Mouse (Mus musculus) hindbrain, embryonic 11.5 days (tissue): ENCODE results near the gene Brinp3. TPM values are rescaled to one million over a fixed set of nuclear protein-coding genes. Genes with fewer than 3 reads are reported as not detected.
A peak's percentile ranks its signal among the peaks of the same experiment; 100 is the strongest.
"Not testable (repeated sequence)": the region's sequence is repeated elsewhere in the genome, so short reads cannot be mapped to it uniquely, and the experiment has no call there.

Source experiments
- ATAC-seq: fragments of 200-750 bp; cut with Nextera tagmentation; 2 replicates; pipeline ENCODE4 v1.8.0; 2017; ENCODE audit warnings: mild to moderate bottlenecking, moderate TSS enrichment, moderate library complexity; ENCODE audit not compliant: low FRiP score
- DNase-seq: peaks from one replicate; pipeline ENCODE4 v3.0.0-alpha.2; 2015; ENCODE audit warnings: low spot score
- H3K27ac ChIP-seq: fragments of 300-500 bp; sonication (generic); 2 replicates; pipeline ENCODE4 v1.5.1; 2014; ENCODE audit warnings: mild to moderate bottlenecking, low read depth, low read length
- H3K27me3 ChIP-seq: fragments of 300-500 bp; sonication (generic); 2 replicates; pipeline ENCODE4 v1.6.1; 2014; ENCODE audit warnings: mild to moderate bottlenecking, low read length, moderate library complexity, mixed read lengths; ENCODE audit not compliant: control insufficient read depth, insufficient read depth
- H3K36me3 ChIP-seq: fragments of 300-500 bp; sonication (generic); 2 replicates; pipeline ENCODE4 v1.6.1; 2014; ENCODE audit warnings: mild to moderate bottlenecking, low read length, moderate library complexity, mixed read lengths; ENCODE audit not compliant: control insufficient read depth, insufficient read depth
- H3K4me1 ChIP-seq: fragments of 300-500 bp; sonication (generic); replicated peaks from 2 replicates; pipeline ENCODE4 v1.6.1; 2014; ENCODE audit warnings: low read length, mixed read lengths; ENCODE audit not compliant: control insufficient read depth, insufficient read depth
- H3K4me2 ChIP-seq: fragments of 300-500 bp; sonication (generic); replicated peaks from 2 replicates; pipeline ENCODE4 v1.6.1; 2014; ENCODE audit warnings: mild to moderate bottlenecking, low read depth, low read length
- H3K4me3 ChIP-seq: fragments of 300-500 bp; sonication (generic); 2 replicates; pipeline ENCODE4 v1.5.1; 2014; ENCODE audit warnings: low read depth, low read length
- H3K9ac ChIP-seq: fragments of 300-500 bp; sonication (generic); 2 replicates; pipeline ENCODE4 v1.6.1; 2014; ENCODE audit warnings: low read depth, low read length
- H3K9me3 ChIP-seq: fragments of 300-500 bp; sonication (generic); 2 replicates; pipeline ENCODE4 v1.6.1; 2016; ENCODE audit warnings: low read length; ENCODE audit not compliant: control insufficient read depth
- WGBS: fragments of 180-500 bp; shearing (Covaris S2); extraction: QIAGEN DNeasy Blood & Tissue Kit; methylation state at CpG from one replicate; pipeline ENCODE4 v1.1.7; 2014; 5-methylcytosine and 5-hydroxymethylcytosine counted together
- polyA plus RNA-seq: library from polyadenylated mRNA; unstranded; fragments of >200 nt; fragmentation: Nextera tagmentation; extraction: Ambion mirVana; gene quantifications from 2 replicates; pipeline ENCODE4 v1.2.1, GENCODE M21; 2014

The Brinp3 gene
- polyA plus RNA-seq, 1 experiment from 2014 or later = 0.97 TPM

DNA sequence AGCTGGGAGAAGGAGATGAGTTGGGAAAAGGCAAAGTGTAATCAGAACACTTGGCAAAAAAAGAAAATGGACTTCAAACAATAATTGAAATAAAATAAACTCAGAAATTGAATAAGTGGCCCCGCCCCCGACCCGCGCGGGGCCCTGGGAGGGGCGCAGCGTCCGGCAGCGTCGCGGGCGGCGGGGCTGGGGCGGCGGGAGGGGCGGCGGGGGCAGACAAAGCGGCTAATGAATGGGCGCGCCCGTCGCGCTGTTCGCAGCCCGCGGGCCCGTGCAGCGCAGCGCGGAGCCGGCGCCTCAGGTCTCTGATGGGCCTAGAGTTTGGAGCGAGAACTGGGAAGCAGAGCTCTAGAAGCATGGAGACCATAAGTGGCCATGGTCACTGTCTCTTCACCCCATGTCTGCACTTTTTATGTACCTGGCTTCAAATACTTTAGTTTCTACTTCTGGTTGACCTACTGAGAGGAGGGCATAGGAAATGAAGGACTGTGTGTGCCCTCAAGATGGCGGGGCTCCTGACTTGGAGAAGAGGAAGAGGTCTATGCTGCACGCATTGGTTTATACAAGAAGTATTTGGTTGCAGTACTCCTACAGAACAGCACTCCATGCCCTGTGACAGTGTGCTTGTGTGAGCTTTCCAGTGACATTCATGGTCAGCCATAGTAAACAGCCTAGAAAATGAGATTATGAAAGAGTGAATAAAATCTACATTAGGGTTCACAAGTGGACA lies 230.4 kb downstream of the Brinp3 start:
- peak; percentile 97 for ATAC-seq
- H3K9ac ChIP-seq, H3K27ac ChIP-seq, H3K9me3 ChIP-seq, H3K36me3 ChIP-seq, H3K4me1 ChIP-seq, H3K27me3 ChIP-seq: not testable (repeated sequence)
- H3K4me3 ChIP-seq = peak overlapping the region; percentile 25; the same call in 1 of the 2 replicates
- H3K4me2 ChIP-seq = peak overlapping the region; percentile 54
- peak; percentile 33 for DNase-seq
- WGBS = 7% methylated on average over 12 of the region's 35 CpGs

DNA sequence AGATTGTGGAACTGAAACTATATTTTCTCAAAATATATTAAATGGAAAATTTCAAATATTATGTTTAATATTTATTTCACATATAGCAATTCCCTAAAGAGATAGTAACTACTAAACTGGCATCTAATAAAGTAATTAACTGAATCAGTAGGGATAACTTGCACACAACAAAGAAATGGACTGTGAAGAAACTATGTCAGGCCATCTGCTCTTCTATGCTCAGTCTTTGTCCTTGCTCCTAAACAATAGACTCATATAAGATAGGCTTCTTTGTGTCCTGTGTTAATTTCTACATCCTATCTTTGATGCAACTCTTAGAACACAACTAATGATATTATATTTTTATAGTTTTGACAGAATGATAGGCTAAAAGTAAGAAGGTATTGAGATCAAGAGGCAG lies 256.5 kb downstream of the Brinp3 start:
- Histone ChIP-seq H3K9me3 (no peaks in the 10 kb centered on the region), H3K36me3 (no peaks in the 10 kb centered on the region), H3K4me2 (no peak overlapping the region), H3K27ac (no peak overlapping the region), H3K27me3 (no peaks in the 10 kb centered on the region), H3K9ac (no peak overlapping the region), H3K4me3 (no peak overlapping the region), H3K4me1 (no peaks in the 10 kb centered on the region)
- DNase-seq = no peak
- no peak for ATAC-seq

DNA sequence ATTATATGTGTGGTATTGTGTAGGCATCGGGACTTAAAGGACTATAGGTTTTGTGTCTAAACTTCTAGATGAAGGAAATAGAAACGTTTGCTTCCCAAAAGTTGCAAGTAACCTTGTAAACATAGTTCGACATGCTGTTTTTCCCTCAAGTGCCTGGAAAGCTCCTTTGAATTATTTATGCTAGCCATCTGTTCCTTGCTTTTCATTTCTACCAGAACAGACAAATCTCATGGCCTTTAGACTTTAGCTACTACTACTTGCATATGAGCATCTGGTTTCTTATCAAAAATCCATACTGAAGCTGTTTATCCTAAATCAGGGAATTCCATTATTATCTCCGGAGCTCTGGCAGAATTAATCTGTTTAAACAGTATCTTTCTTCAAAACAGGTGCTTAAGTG lies 288.7 kb downstream of the Brinp3 start:
- Histone ChIP-seq H3K9ac (no peak overlapping the region), H3K4me3 (no peak overlapping the region), H3K27ac (no peak overlapping the region), H3K36me3 (no peaks in the 10 kb centered on the region), H3K9me3 (no peaks in the 10 kb centered on the region), H3K27me3 (no peaks in the 10 kb centered on the region), H3K4me1 (no peaks in the 10 kb centered on the region), H3K4me2 (no peak overlapping the region)
- ATAC-seq (no peak), DNase-seq (no peak)
- 74% methylated on average over 4 of the region's 4 CpGs for WGBS

DNA sequence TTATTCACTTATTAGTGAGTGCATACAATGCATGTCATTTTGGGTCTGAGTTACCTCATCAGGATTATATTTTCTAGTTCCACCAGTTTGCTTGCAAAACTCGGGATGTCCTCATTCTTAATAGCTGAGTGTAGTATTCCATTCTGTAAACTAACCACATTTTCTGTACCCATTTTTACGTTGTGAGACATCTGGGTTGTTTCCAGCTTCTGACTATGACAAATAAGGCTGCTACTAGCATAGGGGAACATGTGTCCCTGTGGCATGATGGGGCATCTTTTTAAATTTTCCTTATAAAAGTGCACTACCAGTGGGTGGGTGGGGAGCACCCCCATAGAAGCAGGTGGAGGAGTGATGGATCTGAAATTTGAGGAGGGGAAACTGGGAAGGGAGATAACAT lies 292.7 kb downstream of the Brinp3 start:
- 76% methylated on average over 2 of the region's 2 CpGs for WGBS
- Histone ChIP-seq H3K4me1 (no peaks in the 10 kb centered on the region), H3K9ac (no peak overlapping the region), H3K9me3 (no peaks in the 10 kb centered on the region), H3K4me2 (no peak overlapping the region), H3K27me3 (no peaks in the 10 kb centered on the region), H3K27ac (no peak overlapping the region), H3K4me3 (no peak overlapping the region), H3K36me3 (no peaks in the 10 kb centered on the region)
- no peak for ATAC-seq
- DNase-seq = no peak

DNA sequence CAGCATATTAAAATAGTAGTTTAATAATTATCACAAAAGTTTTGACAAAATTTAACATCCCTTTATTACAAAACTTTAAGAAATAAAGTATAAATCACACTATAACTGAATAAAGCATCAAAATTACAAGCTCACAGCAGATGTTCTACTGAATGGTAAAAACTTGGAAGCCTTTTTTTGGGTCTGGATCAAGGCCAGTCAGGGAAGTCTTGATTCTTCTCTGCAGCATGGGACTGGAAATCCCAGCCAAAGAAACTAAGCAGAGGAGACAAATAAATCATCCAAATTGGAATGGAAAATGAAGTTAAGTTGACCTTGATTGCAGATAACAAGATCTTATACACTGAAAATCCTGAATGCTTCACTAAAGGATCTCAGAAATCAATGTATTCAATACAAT lies 298.3 kb downstream of the Brinp3 start:
- ATAC-seq (no peak), DNase-seq (no peak)
- Histone ChIP-seq H3K36me3 (no peaks in the 10 kb centered on the region), H3K9ac (no peak overlapping the region), H3K9me3 (no peaks in the 10 kb centered on the region), H3K27ac (no peak overlapping the region), H3K4me1 (no peaks in the 10 kb centered on the region), H3K27me3 (no peaks in the 10 kb centered on the region), H3K4me2 (no peak overlapping the region), H3K4me3 (no peak overlapping the region)

DNA sequence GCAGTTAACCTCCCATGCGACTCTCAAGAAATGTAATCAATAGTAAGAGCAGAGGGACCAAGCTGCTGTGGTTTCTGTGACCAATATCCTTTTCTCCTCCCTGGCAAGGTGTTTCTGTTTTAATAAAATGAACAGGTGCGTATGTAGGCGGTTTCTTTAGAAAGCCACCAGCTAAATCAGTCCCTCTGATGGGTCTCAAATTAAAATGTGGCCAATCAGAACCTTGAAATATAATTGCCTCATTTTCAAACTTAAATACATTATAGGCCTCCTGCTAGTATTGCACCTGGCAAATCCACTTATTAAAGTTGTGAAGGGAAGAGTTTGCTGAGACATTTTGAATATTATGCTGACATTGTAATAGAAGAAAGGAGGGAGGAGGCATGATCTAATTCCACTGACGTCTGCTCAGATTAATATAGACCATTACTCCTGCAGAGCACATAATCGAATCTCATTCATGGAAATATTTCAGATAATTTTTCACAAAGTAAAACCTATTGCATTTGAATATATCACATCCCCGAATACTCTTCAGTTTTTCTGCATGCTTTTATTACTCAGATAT lies 305.5 kb downstream of the Brinp3 start:
- WGBS = 90% methylated on average over 6 of the region's 6 CpGs
- Histone ChIP-seq H3K27me3 (no peaks in the 10 kb centered on the region), H3K9me3 (no peaks in the 10 kb centered on the region), H3K4me3 (no peak overlapping the region), H3K4me2 (no peak overlapping the region), H3K4me1 (no peaks in the 10 kb centered on the region), H3K9ac (no peak overlapping the region), H3K27ac (no peak overlapping the region), H3K36me3 (no peaks in the 10 kb centered on the region)
- no peak for DNase-seq
- ATAC-seq = no peak

DNA sequence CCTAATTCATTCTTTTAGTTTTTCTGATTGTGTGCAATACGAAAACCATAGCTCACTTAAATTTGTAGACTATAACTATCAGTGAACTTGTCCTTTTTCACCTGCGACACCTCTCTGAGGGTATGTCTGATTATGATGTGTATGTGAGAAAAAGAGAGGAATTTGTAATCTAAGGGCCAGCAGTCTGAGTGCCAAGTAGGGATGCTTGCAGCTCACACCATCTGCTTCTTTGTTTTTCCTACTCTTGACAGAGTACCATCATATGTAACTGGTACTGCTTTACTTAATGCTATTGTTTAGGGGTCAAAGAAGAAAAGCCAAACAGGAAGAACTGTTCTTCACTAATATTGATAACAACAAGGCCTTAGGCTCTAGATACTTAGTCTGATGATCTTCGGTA lies 307.3 kb downstream of the Brinp3 start:
- H3K27me3 ChIP-seq = no peaks in the 10 kb centered on the region
- H3K4me2 ChIP-seq = no peak overlapping the region
- no peak overlapping the region for H3K4me3 ChIP-seq
- 93% methylated on average over 3 of the region's 3 CpGs for WGBS
- H3K27ac ChIP-seq = no peak overlapping the region
- DNase-seq (no peak), ATAC-seq (no peak)
- H3K4me1 ChIP-seq = no peaks in the 10 kb centered on the region
- no peaks in the 10 kb centered on the region for H3K36me3 ChIP-seq
- H3K9ac ChIP-seq = no peak overlapping the region
- H3K9me3 ChIP-seq = no peaks in the 10 kb centered on the region

DNA sequence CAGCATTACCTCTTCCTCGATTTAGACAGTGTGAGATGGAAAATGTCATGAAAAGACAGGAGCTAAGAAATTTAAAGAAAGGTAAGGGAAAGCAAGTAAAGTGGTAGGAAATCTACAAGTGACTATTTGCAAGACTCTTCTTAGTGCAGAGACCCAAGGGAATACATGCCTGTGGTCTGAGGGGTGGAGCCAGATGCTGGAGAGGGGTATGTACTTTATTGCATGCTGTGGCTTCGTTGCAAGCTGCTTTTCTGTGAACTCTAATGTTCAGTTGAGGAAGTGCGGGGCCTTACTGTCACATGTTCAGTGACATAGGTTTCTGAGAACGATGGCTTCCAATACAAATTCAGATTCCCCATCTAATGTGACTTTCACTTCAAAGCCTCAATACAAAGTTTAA lies 313.2 kb downstream of the Brinp3 start:
- DNase-seq = no peak
- H3K4me2 ChIP-seq = no peak overlapping the region
- WGBS = 73% methylated on average over 4 of the region's 4 CpGs
- H3K36me3 ChIP-seq = no peaks in the 10 kb centered on the region
- H3K4me3 ChIP-seq = no peak overlapping the region
- H3K4me1 ChIP-seq = no peaks in the 10 kb centered on the region
- H3K27me3 ChIP-seq = no peaks in the 10 kb centered on the region
- no peak overlapping the region for H3K27ac ChIP-seq
- ATAC-seq = no peak
- no peak overlapping the region for H3K9ac ChIP-seq
- no peaks in the 10 kb centered on the region for H3K9me3 ChIP-seq

DNA sequence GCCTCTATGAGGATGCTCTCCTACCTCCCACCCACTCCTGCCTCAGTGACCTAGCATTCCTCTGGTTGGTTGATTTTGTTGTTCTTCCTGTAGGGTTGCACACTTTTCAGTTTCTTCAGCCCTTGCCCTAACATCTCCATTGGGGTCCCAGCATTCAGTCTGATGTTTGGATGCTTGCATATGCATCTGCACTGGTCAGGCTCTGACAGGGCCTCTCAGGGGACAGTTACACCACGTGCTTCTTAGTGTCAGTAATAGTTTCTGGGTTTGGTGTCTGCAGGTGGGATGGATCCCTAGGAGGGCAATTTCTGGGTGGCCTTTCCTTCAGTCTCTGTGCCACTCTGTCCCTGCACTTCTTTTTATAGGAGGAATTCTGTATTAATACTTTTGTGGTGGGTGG lies 339.3 kb downstream of the Brinp3 start:
- no peak overlapping the region for H3K27ac ChIP-seq
- H3K9ac ChIP-seq = no peak overlapping the region
- 0 out of 2 replicates have a peak, but pooled peaks have one; percentile 23 for ATAC-seq
- no peaks in the 10 kb centered on the region for H3K27me3 ChIP-seq
- no peak overlapping the region for H3K4me2 ChIP-seq
- no peaks in the 10 kb centered on the region for H3K36me3 ChIP-seq
- no peaks in the 10 kb centered on the region for H3K9me3 ChIP-seq
- no peaks in the 10 kb centered on the region for H3K4me1 ChIP-seq
- peak; percentile 6 for DNase-seq
- H3K4me3 ChIP-seq = no peak overlapping the region
- 33% methylated on average over 1 of the region's 1 CpGs for WGBS
